Mouse (Mus musculus) ES-E14 (cell line): ENCODE results near the gene Aurkaip1. TPM values are rescaled to one million over a fixed set of nuclear protein-coding genes. Genes with fewer than 3 reads are reported as not detected.

Experiments used
- DNase-seq: peaks from one replicate; pipeline ENCODE4 v3.0.0-alpha.2; 2013; ENCODE audit warnings: low read depth, low spot score
- H3K27ac ChIP-seq: 2 replicates; pipeline ENCODE4 v1.5.1; 2012; ENCODE audit warnings: low read depth, mild to moderate bottlenecking, low read length, moderate library complexity, mixed read lengths; ENCODE audit not compliant: poor library complexity, insufficient read depth, severe bottlenecking
- H3K36me3 ChIP-seq: 2 replicates; pipeline ENCODE4 v1.6.1; 2012; ENCODE audit warnings: mild to moderate bottlenecking, low read length, moderate library complexity, mixed read lengths; ENCODE audit not compliant: control insufficient read depth, poor library complexity, insufficient read depth, severe bottlenecking
- H3K4me1 ChIP-seq, 2 experiments: fragments of 150-350 bp in 1 of 2; sonication (generic) in 1 of 2; 2 replicates each; pipeline ENCODE4 v1.6.1; 2012; ENCODE audit warnings: low read length in 2 of 2, mild to moderate bottlenecking in 1 of 2, mixed read lengths in 1 of 2; ENCODE audit not compliant: control insufficient read depth in 2 of 2, insufficient read depth in 2 of 2, poor library complexity in 1 of 2
- H3K4me3 ChIP-seq, 2 experiments: fragments of 150-350 bp in 1 of 2; sonication (generic) in 1 of 2; 2 replicates each; pipeline ENCODE4 v1.5.1; 2012; ENCODE audit warnings: low read length in 2 of 2, low read depth in 1 of 2, mild to moderate bottlenecking in 1 of 2, mixed read lengths in 1 of 2; ENCODE audit not compliant: insufficient read depth in 1 of 2, poor library complexity in 1 of 2, severe bottlenecking in 1 of 2
- H3K9ac ChIP-seq: 2 replicates; pipeline ENCODE4 v1.6.1; 2012; ENCODE audit warnings: low read depth, mild to moderate bottlenecking, low read length, mixed read lengths; ENCODE audit not compliant: poor library complexity, insufficient read depth, severe bottlenecking
- H3K9me3 ChIP-seq: fragments of 150-350 bp; sonication (generic); 2 replicates; pipeline ENCODE4 v1.6.1; 2012; ENCODE audit warnings: low read depth, mild to moderate bottlenecking, low read length; ENCODE audit not compliant: control insufficient read depth, insufficient read depth
- CHD2 ChIP-seq: IDR thresholded peaks from 2 replicates; pipeline ENCODE4 v1.6.1; 2014; ENCODE audit warnings: mild to moderate bottlenecking, low read depth, low read length, inconsistent platforms
- HCFC1 ChIP-seq: IDR thresholded peaks from 2 replicates; pipeline ENCODE4 v1.6.1; 2012; ENCODE audit warnings: low read length, inconsistent platforms, borderline replicate concordance; ENCODE audit not compliant: insufficient read depth
- MAFK ChIP-seq: IDR thresholded peaks from 2 replicates; pipeline ENCODE4 v1.6.1; 2014; ENCODE audit warnings: mild to moderate bottlenecking, low read depth, low read length, inconsistent platforms; ENCODE audit not compliant: insufficient read depth
- ZC3H11A ChIP-seq: IDR thresholded peaks from 2 replicates; pipeline ENCODE4 v1.6.1; 2012; ENCODE audit warnings: low read depth, mild to moderate bottlenecking, inconsistent platforms, low read length, borderline replicate concordance
- ZNF384 ChIP-seq: IDR thresholded peaks from 2 replicates; pipeline ENCODE4 v1.6.1; 2012; ENCODE audit warnings: low read depth, low read length, inconsistent platforms
- in situ Hi-C, 2 experiments: fragments of 600-800 bp; cut with MboI; formaldehyde crosslinking; loops; one replicate each; pipeline ENCODE4 v1.15.1; 2025; ENCODE audit warnings: low sequenced_read_pairs in 2 of 2, inconsistent platforms in 1 of 2; ENCODE audit not compliant: unreplicated experiment in 2 of 2
- total RNA-seq: library from RNA; depleted of rRNA; stranded (reverse); fragments of 300-350 nt; gene quantifications from 2 replicates; pipeline ENCODE4 v1.2.3, GENCODE M21; 2012

Aurkaip1 gene
- total RNA-seq, 1 experiment: 162 TPM

GRCm38 (mm10) chr4:155837404-155838010 lies 6.4 kb downstream of the Aurkaip1 start:
- in situ Hi-C loops: no loop called here
- no peak overlapping the region for H3K4me3 ChIP-seq
- DNase-seq: no peak
- H3K9me3 ChIP-seq: no peaks in the 10 kb centered on the region
- H3K4me1 ChIP-seq: peaks cover 2 to 21% of the 10 kb centered on the region in 2 experiments; a peak in 3 of 4 replicates
- peaks cover 2% of the 10 kb centered on the region; the same call in 1 of the 2 replicates for H3K36me3 ChIP-seq
- no peak overlapping the region for H3K9ac ChIP-seq
- no peak overlapping the region for H3K27ac ChIP-seq
- TF ChIP-seq ZNF384: no peak
- TF ChIP-seq CHD2: no peak
- no peak for TF ChIP-seq ZC3H11A
- TF ChIP-seq HCFC1: no peak
- no peak for TF ChIP-seq MAFK

- no peak overlapping the region for H3K9ac ChIP-seq
- in situ Hi-C loops: no loop called here
- TF ChIP-seq CHD2 (no peak), HCFC1 (no peak), MAFK (no peak), ZC3H11A (no peak), ZNF384 (no peak)
- no peaks in the 10 kb centered on the region for H3K9me3 ChIP-seq
- H3K27ac ChIP-seq: no peak overlapping the region; the same call in 1 of the 2 replicates
- no peaks in the 10 kb centered on the region for H3K36me3 ChIP-seq
- H3K4me3 ChIP-seq: no peak overlapping the region
- DNase-seq: no peak
- peaks cover 2 to 17% of the 10 kb centered on the region in 2 experiments; a peak in 3 of 4 replicates for H3K4me1 ChIP-seq
Measured at GRCm38 (mm10) chr4:155838187-155839153, 7.4 kb downstream of the Aurkaip1 start.

GRCm38 (mm10) chr4:155839483-155839910 lies 8.4 kb downstream of the Aurkaip1 start, which contains the start of gene Mxra8:
Gene Mxra8, plus strand, starts transcription at chr4:155839680.
- no peak for DNase-seq
- peak within 1 kb of the TSS; percentile 26 to 64; a peak in 3 of 4 replicates for H3K4me3 ChIP-seq
- no peak within 1 kb of the TSS for H3K9ac ChIP-seq
- H3K4me1 ChIP-seq: peaks cover 2 to 17% of the 10 kb centered on the region in 2 experiments; a peak in 3 of 4 replicates
- H3K9me3 ChIP-seq: no peaks in the 10 kb centered on the region
- H3K27ac ChIP-seq: no peak within 1 kb of the TSS; the same call in 1 of the 2 replicates
- H3K36me3 ChIP-seq: no peaks in the 10 kb centered on the region
- TF ChIP-seq ZC3H11A: no peak
- TF ChIP-seq HCFC1: no peak
- TF ChIP-seq ZNF384: no peak
- no peak for TF ChIP-seq MAFK
- no peak for TF ChIP-seq CHD2
- in situ Hi-C loops: no loop called here

- peaks cover 2 to 17% of the 10 kb centered on the region in 2 experiments; a peak in 3 of 4 replicates for H3K4me1 ChIP-seq
- H3K36me3 ChIP-seq: no peaks in the 10 kb centered on the region
- H3K4me3 ChIP-seq: peak overlapping the region; percentile 64 to 76
- in situ Hi-C loops: no loop called here
- H3K9ac ChIP-seq: peak overlapping the region; percentile 42
- no peak overlapping the region for H3K27ac ChIP-seq
- DNase-seq: no peak
- no peaks in the 10 kb centered on the region for H3K9me3 ChIP-seq
- no peak for TF ChIP-seq HCFC1
- no peak for TF ChIP-seq CHD2
- no peak for TF ChIP-seq MAFK
- no peak for TF ChIP-seq ZNF384
- no peak for TF ChIP-seq ZC3H11A
Measured at GRCm38 (mm10) chr4:155840076-155841002, 9.3 kb downstream of the Aurkaip1 start.
